Mouse (Mus musculus) CH12.LX (cell line): ENCODE measurements at regions not wholly inside any gene's neighbourhood (a gene's known extent, or its start where the extent isn't known, plus 50 kb on each side); places are given as distances from the start of the nearest gene placed in this dataset.

ENCODE experiments used
- DNase-seq: peaks from one replicate; pipeline ENCODE4 v3.0.0-alpha.2; 2013; ENCODE audit errors: extremely low read depth
- H3K27ac ChIP-seq: 2 replicates; pipeline ENCODE4 v1.5.1; 2012; ENCODE audit warnings: low read depth, mild to moderate bottlenecking, control low read depth, moderate library complexity; ENCODE audit not compliant: insufficient read depth
- H3K27me3 ChIP-seq: replicated peaks from 2 replicates; pipeline ENCODE3; 2012; ENCODE audit warnings: inconsistent platforms
- H3K36me3 ChIP-seq, 2 experiments: replicated peaks in 1 of 2; 2 replicates each; pipeline versions ENCODE3 to v1.6.1; 2012; ENCODE audit warnings: inconsistent platforms in 1 of 2, low read length in 1 of 2, mild to moderate bottlenecking in 1 of 2, mixed read lengths in 1 of 2, moderate library complexity in 1 of 2; ENCODE audit not compliant: control insufficient read depth in 1 of 2, insufficient read depth in 1 of 2
- H3K4me1 ChIP-seq, 2 experiments: 2 replicates each; pipeline ENCODE4 v1.6.1; 2012; ENCODE audit warnings: inconsistent platforms in 1 of 2, moderate library complexity in 1 of 2; ENCODE audit not compliant: insufficient read depth in 2 of 2, control insufficient read depth in 1 of 2
- H3K4me2 ChIP-seq: 2 replicates; pipeline ENCODE4 v1.6.1; 2012; ENCODE audit warnings: low read depth, mild to moderate bottlenecking, control low read depth; ENCODE audit not compliant: poor library complexity, insufficient read depth, severe bottlenecking
- H3K4me3 ChIP-seq, 3 experiments: fragments of 150-350 bp in 1 of 3; sonication (generic) in 1 of 3; replicated peaks in 1 of 3; 2 replicates each; pipeline versions ENCODE3 to v1.5.1; 2011 to 2012; ENCODE audit warnings: low read depth in 2 of 3, low read length in 2 of 3, mild to moderate bottlenecking in 2 of 3, moderate library complexity in 2 of 3, control low read depth in 1 of 3, improper control_type of control experiment in 1 of 3, inconsistent platforms in 1 of 3, mixed read lengths in 1 of 3; ENCODE audit not compliant: poor library complexity in 1 of 3
- H3K79me2 ChIP-seq: replicated peaks from 2 replicates; pipeline ENCODE4 v1.6.1; 2012; ENCODE audit warnings: mild to moderate bottlenecking, moderate library complexity; ENCODE audit not compliant: control insufficient read depth, poor library complexity, insufficient read depth, severe bottlenecking; ENCODE audit errors: extremely low read depth
- H3K9ac ChIP-seq: 2 replicates; pipeline ENCODE4 v1.6.1; 2012; ENCODE audit warnings: low read depth, mild to moderate bottlenecking, control low read depth, moderate library complexity; ENCODE audit not compliant: insufficient read depth
- H3K9me3 ChIP-seq: replicated peaks from 2 replicates; pipeline ENCODE3; 2012; ENCODE audit warnings: low read length, inconsistent platforms, mixed read lengths
- CHD2 ChIP-seq: IDR thresholded peaks from 2 replicates; pipeline ENCODE4 v1.6.1; 2011; ENCODE audit warnings: low read length, improper control_type of control experiment
- E2F4 ChIP-seq: IDR thresholded peaks from 2 replicates; pipeline ENCODE4 v1.6.1; 2011; ENCODE audit warnings: low read depth, low read length, improper control_type of control experiment; ENCODE audit not compliant: insufficient replicate concordance
- GABPA ChIP-seq: IDR thresholded peaks from 2 replicates; pipeline ENCODE4 v1.6.1; 2012; ENCODE audit warnings: low read depth, low read length, improper control_type of control experiment, inconsistent platforms; ENCODE audit not compliant: insufficient replicate concordance
- HCFC1 ChIP-seq: IDR thresholded peaks from 2 replicates; pipeline ENCODE4 v1.6.1; 2012; ENCODE audit warnings: low read depth, mild to moderate bottlenecking, inconsistent platforms, low read length, improper control_type of control experiment
- JUN ChIP-seq: IDR thresholded peaks from 2 replicates; pipeline ENCODE4 v1.6.1; 2011; ENCODE audit warnings: low read depth, mild to moderate bottlenecking, low read length, improper control_type of control experiment, moderate library complexity; ENCODE audit not compliant: insufficient read depth
- KAT2A ChIP-seq: IDR thresholded peaks from 2 replicates; pipeline ENCODE4 v1.6.1; 2012; ENCODE audit warnings: low read length, improper control_type of control experiment, inconsistent platforms; ENCODE audit not compliant: insufficient replicate concordance
- MAZ ChIP-seq: IDR thresholded peaks from 2 replicates; pipeline ENCODE4 v1.6.1; 2012; ENCODE audit warnings: low read depth, mild to moderate bottlenecking, inconsistent platforms, low read length, improper control_type of control experiment, moderate library complexity
- MXI1 ChIP-seq: IDR thresholded peaks from 2 replicates; pipeline ENCODE4 v1.6.1; 2011; ENCODE audit warnings: mild to moderate bottlenecking, low read depth, low read length, improper control_type of control experiment
- NRF1 ChIP-seq: IDR thresholded peaks from 2 replicates; pipeline ENCODE4 v1.6.1; 2014; ENCODE audit warnings: low read depth, mild to moderate bottlenecking, inconsistent platforms, low read length, improper control_type of control experiment, moderate library complexity
- POLR2A ChIP-seq: IDR thresholded peaks from 2 replicates; pipeline ENCODE4 v1.6.1; 2011; ENCODE audit warnings: low read depth, mild to moderate bottlenecking, improper control_type of control experiment, low read length
- RAD21 ChIP-seq: IDR thresholded peaks from 2 replicates; pipeline ENCODE4 v1.6.1; 2011; ENCODE audit warnings: low read depth, mild to moderate bottlenecking, low read length, improper control_type of control experiment, moderate library complexity
- SIN3A ChIP-seq: IDR thresholded peaks from 2 replicates; pipeline ENCODE4 v1.6.1; 2012; ENCODE audit warnings: low read length, improper control_type of control experiment, inconsistent platforms
- TCF12 ChIP-seq: IDR thresholded peaks from 2 replicates; pipeline ENCODE4 v1.6.1; 2014; ENCODE audit warnings: low read depth, mild to moderate bottlenecking, inconsistent platforms, low read length, improper control_type of control experiment
- UBTF ChIP-seq: IDR thresholded peaks from 2 replicates; pipeline ENCODE4 v1.6.1; 2012; ENCODE audit warnings: low read depth, mild to moderate bottlenecking, inconsistent platforms, low read length, improper control_type of control experiment, moderate library complexity
- USF1 ChIP-seq: IDR thresholded peaks from 2 replicates; pipeline ENCODE4 v1.6.1; 2014; ENCODE audit warnings: low read depth, mild to moderate bottlenecking, inconsistent platforms, low read length, improper control_type of control experiment
- ZKSCAN1 ChIP-seq: IDR thresholded peaks from 2 replicates; pipeline ENCODE4 v1.6.1; 2012; ENCODE audit warnings: low read depth, inconsistent platforms, low read length, improper control_type of control experiment, borderline replicate concordance
- ZMIZ1 ChIP-seq: IDR thresholded peaks from 2 replicates; pipeline ENCODE4 v1.6.1; 2012; ENCODE audit warnings: low read depth, mild to moderate bottlenecking, inconsistent platforms, low read length, improper control_type of control experiment
- ZNF384 ChIP-seq: IDR thresholded peaks from 2 replicates; pipeline ENCODE4 v1.6.1; 2012; ENCODE audit warnings: low read depth, low read length, improper control_type of control experiment, inconsistent platforms
- dilution Hi-C: fragments of 300-500 bp; cut with MboI; formaldehyde crosslinking; loops from 2 replicates; pipeline ENCODE4 v1.14.3; 2020; ENCODE audit warnings: low sequenced_read_pairs; ENCODE audit not compliant: extremely low pct_unique_long_range_greater_than_20kb, extremely low pct_ligation_motif_present
- in situ Hi-C: fragments of 300-500 bp; cut with MboI; formaldehyde crosslinking; loops from 3 replicates; pipeline ENCODE4 v1.14.3; 2019; ENCODE audit warnings: low sequenced_read_pairs, low pct_ligation_motif_present, low pct_unique_long_range_greater_than_20kb, mixed read lengths

- dilution Hi-C loops (no loop called here), in situ Hi-C loops (no loop called here)
- Histone ChIP-seq H3K4me2 (no peak overlapping the region), H3K9me3 (no peaks in the 10 kb centered on the region), H3K36me3 (no peaks in the 10 kb centered on the region), H3K79me2 (no peaks in the 10 kb centered on the region), H3K9ac (no peak overlapping the region), H3K27me3 (no peaks in the 10 kb centered on the region), H3K4me3 (no peak overlapping the region), H3K27ac (no peak overlapping the region), H3K4me1 (no peaks in the 10 kb centered on the region)
- DNase-seq, result no peak
- no peak for TF ChIP-seq ZNF384
- no peak for TF ChIP-seq NRF1
Observed at GRCm38 (mm10) chr17:82636459-82637189, 578.5 kb upstream of the Pkdcc start.

- Histone ChIP-seq H3K27me3 (no peaks in the 10 kb centered on the region), H3K4me2 (no peak overlapping the region), H3K9ac (no peak overlapping the region), H3K9me3 (no peaks in the 10 kb centered on the region), H3K4me1 (no peaks in the 10 kb centered on the region), H3K27ac (no peak overlapping the region), H3K36me3 (no peaks in the 10 kb centered on the region), H3K79me2 (no peaks in the 10 kb centered on the region)
- in situ Hi-C loops, result no loop called here
- no peak for TF ChIP-seq GABPA
- TF ChIP-seq RAD21, result no peak
- no peak for TF ChIP-seq CHD2
- TF ChIP-seq SIN3A, result no peak
- TF ChIP-seq USF1, result no peak
- no peak for TF ChIP-seq KAT2A
- no peak for TF ChIP-seq E2F4
- no peak for TF ChIP-seq MXI1
- TF ChIP-seq POLR2A, result no peak
- no peak for TF ChIP-seq ZMIZ1
- no peak for TF ChIP-seq MAZ
- TF ChIP-seq ZKSCAN1, result no peak
- no peak for TF ChIP-seq UBTF
- no peak for TF ChIP-seq HCFC1
- TF ChIP-seq TCF12, result no peak
- no peak for TF ChIP-seq JUN
- TF ChIP-seq, all 38 proteins: peak for 0
- dilution Hi-C loops, result no loop called here
- DNase-seq, result no peak
- no peak overlapping the region for H3K4me3 ChIP-seq
Observed at GRCm38 (mm10) chr17:82635849-82636248, 579.2 kb upstream of the Pkdcc start.
